Mouse (Mus musculus) gastrocnemius, postnatal 36 days (tissue): ENCODE results near the gene 4930404N11Rik. TPM values are rescaled to one million over a fixed set of nuclear protein-coding genes. Genes with fewer than 3 reads are reported as not detected.

ENCODE experiments used
- DNase-seq, 2 experiments: peaks; one replicate each; pipeline ENCODE4 v3.0.0; 2022
- intact Hi-C: fragments of 180-260 bp; cut with DNase I; formaldehyde crosslinking; loops from one replicate; pipeline ENCODE4 v1.15.1; 2025
- total RNA-seq, 2 experiments: library from RNA; stranded (reverse); gene quantifications; 2 replicates each; pipeline ENCODE4 v1.2.3; 2021

4930404N11Rik gene
- total RNA-seq, 2 experiments from 2014 or later, result 0.37 to 0.41 TPM

GRCm38 (mm10) chr10:81358209-81358608 lies 7.4 kb downstream of the 4930404N11Rik start:
- DNase-seq, result no peak
- intact Hi-C loops, result no loop called here

DNA sequence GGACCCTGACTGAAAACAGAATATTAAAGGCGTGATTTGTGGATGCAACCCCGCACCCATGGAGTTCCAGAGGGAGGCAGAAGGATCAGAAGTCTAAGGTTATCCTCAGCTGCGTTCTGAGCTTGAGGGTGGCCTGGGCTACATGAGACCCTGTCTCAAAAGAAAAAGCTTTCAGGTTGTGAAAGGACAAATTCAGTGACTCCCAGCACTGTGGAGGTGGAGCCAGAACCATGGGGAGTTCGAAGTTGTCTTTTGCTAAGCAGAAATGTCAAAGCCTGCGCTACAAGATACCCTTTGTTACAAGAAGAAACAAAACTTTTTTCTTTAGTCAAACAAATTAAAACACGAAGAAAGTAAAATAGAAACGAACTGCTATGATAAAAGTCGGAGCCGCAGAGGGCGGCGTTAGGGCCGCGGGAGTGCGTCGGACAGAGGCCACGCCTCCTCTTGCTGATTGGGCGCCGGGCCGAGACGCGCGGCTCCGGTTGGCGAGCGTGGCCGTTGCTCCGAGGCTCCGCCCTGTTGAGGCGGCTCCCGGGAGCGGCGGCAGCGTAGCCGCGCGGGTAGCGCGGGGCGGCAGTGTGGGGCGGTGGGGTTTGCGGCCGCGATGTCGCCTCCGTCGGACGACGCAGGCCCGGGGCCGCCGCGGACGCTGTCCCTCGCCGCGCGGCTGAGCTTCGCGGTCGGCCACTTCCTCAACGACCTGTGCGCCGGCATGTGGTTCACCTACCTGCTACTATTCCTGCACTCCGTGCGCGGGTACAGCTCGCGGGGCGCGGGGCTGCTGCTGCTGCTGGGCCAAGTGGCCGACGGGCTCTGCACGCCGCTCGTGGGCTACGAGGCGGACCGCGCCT lies 8.4 kb downstream of the 4930404N11Rik start, which contains the start of gene Mfsd12:
Gene Mfsd12, plus strand, starts transcription at position 501 of the 854 bp plus-strand sequence.
- intact Hi-C loops, result no loop called here
- peak; percentile 85 to 90 for DNase-seq

DNA sequence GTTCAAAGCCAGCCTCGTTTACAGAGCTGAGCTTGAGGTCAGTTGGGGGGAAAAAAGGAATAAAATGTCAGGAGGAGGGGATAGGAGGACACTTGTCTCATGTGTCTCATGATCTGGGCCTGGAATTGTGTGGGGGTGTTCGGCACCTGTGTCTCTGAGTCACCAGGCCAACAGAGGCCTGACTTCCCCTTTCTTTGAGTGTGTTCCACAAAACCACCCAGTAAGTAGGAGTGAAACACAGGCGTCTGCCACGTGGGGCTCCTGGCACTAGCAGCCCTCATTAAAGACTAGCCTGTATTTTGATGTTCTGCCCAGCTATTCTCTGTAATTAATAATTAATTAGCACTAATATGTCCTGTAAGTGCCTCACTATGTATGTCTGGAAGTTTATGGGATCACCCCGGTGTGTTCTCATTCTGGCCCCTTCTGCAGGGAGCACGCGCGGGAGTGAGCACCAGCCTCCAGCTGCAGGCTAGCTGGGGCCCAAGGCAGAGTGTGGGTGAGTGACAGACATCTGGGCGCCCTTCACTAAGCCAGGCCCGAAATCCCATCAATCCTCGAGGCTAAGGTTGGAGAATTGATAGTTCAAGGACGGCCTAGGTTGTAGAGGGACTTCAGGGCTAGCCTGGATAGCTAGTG lies 9.1 kb downstream of the 4930404N11Rik start:
- DNase-seq, result no peak
- intact Hi-C loops, result no loop called here

DNA sequence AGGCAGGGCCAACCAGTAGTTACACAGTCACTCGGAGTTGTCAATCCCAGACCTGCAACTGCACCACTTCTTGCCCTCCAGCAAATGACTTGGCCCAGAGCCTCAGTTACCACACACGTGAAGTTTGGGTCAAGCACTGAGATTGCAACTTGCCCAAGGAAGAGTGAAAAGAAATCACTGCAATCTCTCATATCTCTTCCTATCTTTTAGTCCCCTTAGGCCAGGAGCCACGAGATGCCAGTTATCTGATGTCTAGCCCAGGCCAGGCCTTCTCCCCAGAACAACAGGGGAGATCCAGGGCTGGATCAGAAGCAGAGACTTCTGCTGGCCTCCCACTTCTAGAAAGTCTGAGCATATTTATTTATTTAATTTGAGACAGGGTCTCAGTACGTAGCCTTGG lies 10.1 kb downstream of the 4930404N11Rik start:
- DNase-seq, result no peak
- intact Hi-C loops, result no loop called here

DNA sequence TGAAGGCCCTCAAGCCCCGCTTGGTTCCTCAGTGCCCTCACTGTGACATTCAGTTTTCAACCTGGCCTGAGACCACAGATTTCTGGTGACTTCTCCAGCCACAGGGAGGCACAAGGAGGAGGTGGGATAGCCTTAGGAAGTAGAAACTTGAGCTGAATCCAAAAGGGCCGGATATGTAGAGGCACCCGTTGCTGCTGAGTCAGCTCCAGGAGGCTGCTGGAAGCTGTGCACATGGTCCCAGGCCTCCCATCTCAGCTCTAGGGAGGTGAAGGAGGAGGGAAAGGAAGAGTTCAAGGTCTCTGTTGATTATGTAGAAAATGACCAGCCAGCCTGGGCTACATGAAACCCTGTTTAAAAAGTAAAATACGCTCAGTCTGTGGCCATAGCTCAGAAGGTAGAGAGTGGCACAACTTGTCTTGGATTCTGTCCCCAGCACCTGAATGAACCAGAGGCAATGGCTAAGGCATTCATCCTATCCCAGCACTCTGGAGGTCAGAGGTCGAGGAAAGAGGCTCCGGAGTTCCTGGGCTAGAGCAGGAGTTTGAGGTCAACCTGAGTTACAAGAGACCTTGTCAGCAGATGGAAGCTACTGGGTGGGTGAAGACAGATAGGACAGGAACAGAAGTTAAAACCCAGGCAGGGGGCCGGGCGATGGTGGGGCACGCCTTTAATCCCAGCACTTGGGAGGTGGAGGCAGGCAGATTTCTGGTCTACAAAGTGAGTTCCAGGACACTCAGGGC lies 10.7 kb downstream of the 4930404N11Rik start:
- DNase-seq, result no peak
- intact Hi-C loops, result no loop called here

DNA sequence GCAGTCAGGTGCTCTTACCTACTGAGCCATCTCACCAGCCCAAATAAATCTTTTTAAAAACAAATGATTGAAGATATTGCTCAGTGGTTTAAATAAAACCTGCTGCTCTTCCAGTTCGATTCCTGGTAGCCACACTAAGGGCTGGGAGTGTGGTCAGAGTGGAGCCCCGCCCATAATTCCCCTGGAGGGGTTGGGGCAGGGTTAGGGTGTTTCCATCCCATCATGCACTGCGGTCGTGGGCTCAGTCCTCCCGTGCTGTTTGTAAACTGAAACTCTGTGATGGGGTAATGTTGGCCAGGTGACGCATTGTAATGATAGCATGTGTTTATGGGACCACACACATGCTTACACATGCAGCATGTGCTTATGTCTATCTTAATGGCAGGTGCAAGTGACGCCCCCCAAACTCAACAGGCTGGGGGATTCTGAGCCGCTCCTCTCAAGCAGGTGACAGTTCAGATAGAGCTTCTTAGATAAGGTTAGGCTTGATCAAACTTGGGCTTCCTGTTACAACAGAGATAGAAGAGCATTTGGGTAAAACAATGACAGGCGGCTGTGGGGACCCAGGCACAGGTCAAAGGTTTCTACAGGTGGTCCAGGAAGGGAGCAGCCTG lies 13.8 kb downstream of the 4930404N11Rik start:
- no peak for DNase-seq
- intact Hi-C loops, result no loop called here

DNA sequence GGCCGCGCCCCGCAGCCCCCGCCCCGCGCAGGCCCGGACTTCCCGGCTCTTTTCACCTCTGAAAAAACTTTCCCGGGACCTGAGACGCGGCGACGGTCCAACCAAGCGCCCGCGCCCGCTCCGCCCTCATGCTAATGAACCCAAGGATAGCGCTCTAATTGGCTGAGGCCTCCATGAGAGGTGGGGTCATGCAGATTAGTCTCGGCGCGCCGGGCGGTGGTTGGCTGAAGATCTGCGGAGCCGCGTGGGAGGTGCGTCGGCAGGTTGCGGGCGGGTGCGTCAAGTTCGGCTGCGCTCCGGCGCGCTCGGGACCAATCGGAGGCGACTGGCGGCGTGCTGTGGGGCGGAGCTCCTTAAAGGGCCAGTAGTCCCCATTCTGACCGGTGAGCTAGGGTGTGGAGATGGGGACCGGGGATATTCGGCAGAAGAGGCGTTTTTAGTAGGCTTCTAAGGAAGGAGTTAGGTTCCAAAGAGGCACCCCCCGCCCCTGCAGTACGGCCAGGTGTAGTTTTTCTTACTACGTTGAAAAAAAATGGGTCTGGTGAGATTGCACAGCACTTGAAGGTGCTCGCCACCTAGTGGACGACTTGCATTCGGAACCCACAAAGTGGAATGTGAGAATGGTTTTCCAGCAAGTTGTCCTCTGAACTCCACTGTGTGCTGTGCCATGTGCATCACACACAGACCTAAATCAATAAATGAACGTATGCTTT lies 15.1 kb downstream of the 4930404N11Rik start, which contains the start of gene Hmg20b:
Gene Hmg20b, minus strand, starts transcription at position 130 of the 713 bp plus-strand sequence.
- intact Hi-C loops, result no loop called here

DNA sequence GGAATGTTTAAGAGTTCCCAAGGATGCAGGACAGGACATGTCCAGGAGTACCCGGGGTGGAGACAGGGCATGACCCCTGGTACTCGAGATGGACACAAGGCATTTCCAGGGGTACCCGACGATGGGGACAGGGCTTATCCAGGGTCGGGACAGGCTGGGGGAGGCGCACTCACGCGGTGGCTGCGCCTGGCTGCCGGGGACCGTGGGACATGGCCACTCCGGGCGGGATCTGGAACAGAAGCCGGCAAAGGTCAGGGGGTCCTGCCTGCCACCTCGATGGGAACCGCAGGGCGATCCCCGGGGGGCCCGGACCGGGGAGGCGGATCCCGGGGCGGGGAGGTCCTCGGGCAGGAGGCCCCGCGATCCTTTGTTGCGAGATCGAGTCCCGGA lies 15.7 kb downstream of the 4930404N11Rik start:
- intact Hi-C loops, result no loop called here

More for the DNA sequence above, 15.1 kb downstream of the 4930404N11Rik start, which contains the start of gene Hmg20b:
- DNase-seq, result peak; percentile 96 to 100

DNA sequence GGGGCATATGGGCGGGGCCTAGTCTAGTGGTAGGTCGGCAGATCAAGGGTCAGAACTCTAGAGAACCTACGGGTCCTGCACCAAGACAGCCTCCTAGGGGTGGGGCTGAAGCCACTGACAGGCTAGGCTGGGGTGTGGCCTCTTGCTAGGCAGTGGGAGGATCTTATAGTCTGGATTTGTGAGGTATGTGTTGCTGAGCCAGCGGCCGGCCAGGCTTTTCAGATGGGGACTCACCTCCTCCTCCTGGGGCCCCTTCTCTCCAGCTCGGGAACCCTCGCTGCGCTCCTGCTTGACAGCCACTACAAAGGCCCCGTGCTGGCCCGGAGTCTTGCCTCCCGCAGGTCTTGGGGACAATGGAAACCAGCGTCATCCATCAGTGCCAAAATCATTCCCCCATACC lies 16.5 kb downstream of the 4930404N11Rik start:
- DNase-seq, result no peak
- intact Hi-C loops, result no loop called here

More for the DNA sequence above, 15.7 kb downstream of the 4930404N11Rik start:
- DNase-seq, result no peak

DNA sequence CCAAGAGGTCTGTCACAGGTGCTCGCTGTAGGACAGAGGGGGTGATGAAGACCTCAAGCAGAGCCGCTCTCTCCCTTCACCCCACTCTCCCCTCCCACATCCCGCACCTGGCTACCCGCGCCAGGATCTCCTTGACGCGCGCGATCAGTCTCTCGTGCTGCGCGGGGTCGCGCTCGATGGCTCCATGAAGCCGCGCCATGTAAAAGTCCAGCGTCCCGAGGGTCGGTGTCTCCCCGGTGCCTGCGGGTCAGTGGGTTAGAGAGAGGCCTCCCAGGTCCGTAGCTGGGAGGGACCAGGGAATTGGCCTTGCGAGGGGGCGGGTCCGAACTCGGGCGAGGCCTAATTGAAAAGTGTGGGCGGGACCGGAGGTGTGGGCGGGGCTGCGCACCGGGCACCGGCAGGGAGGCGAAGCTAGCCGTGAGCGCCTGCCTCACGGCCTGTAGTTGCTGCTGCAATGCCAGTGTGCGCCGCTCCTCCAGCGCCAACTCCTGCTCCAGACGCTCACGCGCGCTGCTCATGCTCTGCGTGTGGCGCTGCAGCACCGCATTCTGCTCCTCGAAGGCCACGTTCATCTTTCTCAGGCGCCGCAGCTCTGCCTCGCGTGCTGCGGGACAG lies 19.1 kb downstream of the 4930404N11Rik start:
- intact Hi-C loops, result loop anchor here (2.0 kb wide), 1 partner anchor 58 kb away; no protein-coding TSS in a partner anchor
- DNase-seq, result no peak

- DNase-seq, result no peak
- intact Hi-C loops, result no loop called here
Measured at GRCm38 (mm10) chr10:81345162-81345534, 20.5 kb downstream of the 4930404N11Rik start.

- intact Hi-C loops, result no loop called here
- DNase-seq, result no peak
Measured at GRCm38 (mm10) chr10:81344421-81345161, 21.0 kb downstream of the 4930404N11Rik start.

GRCm38 (mm10) chr10:81342686-81343505 lies 22.7 kb downstream of the 4930404N11Rik start, which contains the start of gene Gipc3:
TSS of gene Gipc3 (minus strand) at chr10:81343266.
- intact Hi-C loops, result no loop called here

GRCm38 (mm10) chr10:81341333-81341949 lies 24.2 kb downstream of the 4930404N11Rik start:
- peak; percentile 62 to 67 for DNase-seq
- intact Hi-C loops, result no loop called here

More at GRCm38 (mm10) chr10:81342686-81343505, 22.7 kb downstream of the 4930404N11Rik start, which contains the start of gene Gipc3:
- DNase-seq, result no peak

GRCm38 (mm10) chr10:81340551-81341332 lies 24.9 kb downstream of the 4930404N11Rik start:
- intact Hi-C loops, result no loop called here
- no peak for DNase-seq

DNA sequence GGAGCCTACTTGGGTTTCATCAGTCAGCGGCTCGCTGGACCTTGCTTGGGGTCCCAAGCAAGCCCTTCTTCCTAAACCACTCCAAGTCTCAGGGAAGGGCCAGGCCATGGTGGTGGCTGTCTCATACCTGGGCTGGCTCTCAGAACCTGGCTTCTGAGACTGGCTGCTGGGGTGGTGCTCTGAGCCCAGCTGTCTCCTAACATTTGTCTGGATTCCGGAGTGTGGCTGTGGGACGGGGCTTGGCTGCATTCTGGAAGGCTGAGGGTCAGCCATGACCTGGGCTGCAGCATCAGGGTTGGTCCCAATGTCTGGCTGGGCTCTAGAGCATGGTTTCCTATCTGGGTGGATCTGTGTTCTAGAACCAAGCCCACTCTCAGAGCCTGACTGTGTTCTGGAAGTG lies 29.1 kb downstream of the 4930404N11Rik start:
- intact Hi-C loops, result no loop called here
- no peak for DNase-seq
